Mouse (Mus musculus): Measurements from ENCODE around the gene Olfr1425. TPM values are rescaled to one million over a fixed set of nuclear protein-coding genes. Genes with fewer than 3 reads are reported as not detected.
"Not testable (repeated sequence)": the region's sequence is repeated elsewhere in the genome, so short reads cannot be mapped to it uniquely, and the experiment has no call there.

Olfr1425 gene
- polyA plus RNA-seq (2014; fragmentation: Nextera tagmentation; extraction: Ambion mirVana), result not detected in 2 replicates

DNA sequence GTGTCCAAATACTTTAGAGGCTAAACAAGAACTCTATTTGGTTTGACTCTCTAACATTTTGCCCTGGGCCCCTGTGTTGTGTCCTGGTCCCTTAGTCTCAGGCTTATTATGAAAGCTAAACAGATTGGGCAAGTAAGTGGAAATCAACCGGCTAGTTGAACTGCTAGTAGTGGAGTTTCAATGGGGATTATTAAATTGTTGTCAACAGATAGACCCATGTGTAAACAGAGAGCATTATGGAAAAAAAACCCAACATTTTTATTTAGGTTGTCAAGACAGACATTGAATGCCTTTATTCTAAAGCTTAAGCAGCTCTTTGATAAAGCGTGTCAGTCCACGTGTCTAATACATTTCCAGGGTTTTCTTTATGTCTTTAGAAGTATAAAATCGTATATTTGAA is at the start of gene Olfr1425:
Olfr1425 (minus strand) TSS at position 101 of the 400 bp plus-strand sequence.
- not testable (repeated sequence) for H3K36me3 ChIP-seq (ENCODE audit: control insufficient read depth, insufficient read depth, low read length); H3K9me3 ChIP-seq (ENCODE audit: control insufficient read depth, low read length); H3K27me3 ChIP-seq (ENCODE audit: control insufficient read depth, insufficient read depth, low read length); H3K9ac ChIP-seq (replicated peaks; ENCODE audit: low read depth, low read length); H3K4me2 ChIP-seq (ENCODE audit: low read depth, low read length); H3K4me1 ChIP-seq (ENCODE audit: control insufficient read depth, insufficient read depth, low read length); ATAC-seq (ENCODE audit: low read depth); H3K27ac ChIP-seq (ENCODE audit: low read depth, low read length); H3K4me3 ChIP-seq (ENCODE audit: low read depth, low read length)
- 88% methylated on average over 4 of the region's 4 CpGs for WGBS

DNA sequence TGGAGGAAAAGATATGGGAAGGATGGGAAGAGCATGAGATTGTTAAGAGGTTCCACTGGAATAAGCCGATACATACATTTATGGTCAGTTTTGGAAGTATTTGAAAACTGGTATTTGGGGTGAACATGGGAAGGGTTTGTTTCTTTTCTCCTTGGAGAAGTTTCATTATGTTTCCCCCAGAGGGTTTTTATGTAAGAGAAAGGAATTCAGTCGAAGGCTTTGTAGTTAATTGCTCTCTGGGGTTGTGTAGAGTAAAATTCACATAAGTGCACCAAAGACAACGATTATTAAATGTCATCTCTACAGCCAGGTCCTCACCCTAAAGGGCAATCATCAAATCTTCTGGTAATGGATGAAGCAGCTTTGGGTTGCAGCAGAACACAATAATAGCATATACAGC is 45.6 kb upstream of the Olfr1425 start, which contains the start of gene Olfr76:
Olfr76 (minus strand) TSS at position 101 of the 400 bp plus-strand sequence.
- no peak within 1 kb of the TSS for H3K9ac ChIP-seq (replicated peaks; ENCODE audit: low read depth, low read length)
- H3K4me3 ChIP-seq (ENCODE audit: low read depth, low read length), result no peak within 1 kb of the TSS
- no peaks in the 10 kb centered on the region for H3K27me3 ChIP-seq (ENCODE audit: control insufficient read depth, insufficient read depth, low read length)
- H3K9me3 ChIP-seq (ENCODE audit: control insufficient read depth, low read length), result no peaks in the 10 kb centered on the region
- no peak within 1 kb of the TSS for H3K4me2 ChIP-seq (ENCODE audit: low read depth, low read length)
- no peaks in the 10 kb centered on the region for H3K36me3 ChIP-seq (ENCODE audit: control insufficient read depth, insufficient read depth, low read length)
- no peaks in the 10 kb centered on the region for H3K4me1 ChIP-seq (ENCODE audit: control insufficient read depth, insufficient read depth, low read length)
- 74% methylated on average over 3 of the region's 3 CpGs for WGBS
- H3K27ac ChIP-seq (ENCODE audit: low read depth, low read length), result no peak within 1 kb of the TSS
- no peak for ATAC-seq (ENCODE audit: low read depth)

DNA sequence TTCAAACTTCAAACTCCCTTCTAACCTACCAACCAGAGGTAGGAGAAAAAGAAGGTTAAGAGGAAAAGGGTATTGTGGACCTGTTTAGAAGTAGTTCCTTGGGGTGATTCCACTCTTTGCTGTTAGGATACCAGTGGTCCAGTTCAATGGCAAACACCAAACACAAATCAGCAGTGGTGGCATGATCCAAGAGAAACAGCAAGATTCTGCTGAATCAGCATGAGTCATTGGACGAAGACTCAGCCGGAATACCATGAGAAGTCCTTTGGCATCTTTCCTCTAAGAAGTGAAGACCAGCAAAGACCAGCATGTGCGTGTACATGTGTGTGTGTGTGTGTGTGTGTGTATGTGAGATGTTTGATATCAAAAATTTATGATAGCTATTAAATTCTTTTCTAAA is 38.9 kb upstream of the Olfr1425 start:
- no peaks in the 10 kb centered on the region for H3K36me3 ChIP-seq (ENCODE audit: control insufficient read depth, insufficient read depth, low read length)
- WGBS, result 94% methylated on average over 3 of the region's 3 CpGs

DNA sequence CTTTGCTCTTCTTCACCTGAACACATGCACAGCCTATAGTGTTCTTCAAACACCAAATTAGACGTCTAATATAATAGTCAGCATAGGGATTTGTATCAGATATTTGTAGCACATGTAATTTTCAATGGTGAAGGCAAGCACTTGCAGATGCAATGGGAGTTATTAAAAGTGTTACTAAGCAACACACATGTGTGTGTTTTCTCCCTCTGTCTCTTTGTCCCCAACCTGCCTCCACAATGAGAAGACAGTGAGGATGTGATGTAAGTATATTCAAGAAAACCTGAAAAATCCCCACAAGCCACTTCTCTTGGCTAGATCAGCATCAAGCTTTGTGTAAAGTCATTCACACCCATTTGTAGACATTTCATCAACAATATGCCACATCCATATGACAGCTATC is 38.3 kb upstream of the Olfr1425 start, which contains the start of gene Olfr1428:
Olfr1428 (minus strand) TSS at position 101 of the 400 bp plus-strand sequence.
- Histone ChIP-seq H3K27ac (ENCODE audit: low read depth, low read length) (no peak within 1 kb of the TSS), H3K27me3 (ENCODE audit: control insufficient read depth, insufficient read depth, low read length) (no peaks in the 10 kb centered on the region), H3K4me1 (ENCODE audit: control insufficient read depth, insufficient read depth, low read length) (no peaks in the 10 kb centered on the region), H3K4me2 (ENCODE audit: low read depth, low read length) (no peak within 1 kb of the TSS), H3K36me3 (ENCODE audit: control insufficient read depth, insufficient read depth, low read length) (no peaks in the 10 kb centered on the region), H3K9me3 (ENCODE audit: control insufficient read depth, low read length) (no peaks in the 10 kb centered on the region), H3K4me3 (ENCODE audit: low read depth, low read length) (no peak within 1 kb of the TSS), H3K9ac (replicated peaks; ENCODE audit: low read depth, low read length) (no peak within 1 kb of the TSS)
- WGBS, result 82% methylated on average over 1 of the region's 1 CpGs
- no peak for ATAC-seq (ENCODE audit: low read depth)

More for the DNA sequence above, 38.9 kb upstream of the Olfr1425 start:
- Histone ChIP-seq H3K4me2 (ENCODE audit: low read depth, low read length) (no peak overlapping the region), H3K4me1 (ENCODE audit: control insufficient read depth, insufficient read depth, low read length) (no peaks in the 10 kb centered on the region), H3K9me3 (ENCODE audit: control insufficient read depth, low read length) (no peaks in the 10 kb centered on the region), H3K27ac (ENCODE audit: low read depth, low read length) (no peak overlapping the region), H3K27me3 (ENCODE audit: control insufficient read depth, insufficient read depth, low read length) (no peaks in the 10 kb centered on the region), H3K9ac (replicated peaks; ENCODE audit: low read depth, low read length) (no peak overlapping the region), H3K4me3 (ENCODE audit: low read depth, low read length) (no peak overlapping the region)
- no peak for ATAC-seq (ENCODE audit: low read depth)

DNA sequence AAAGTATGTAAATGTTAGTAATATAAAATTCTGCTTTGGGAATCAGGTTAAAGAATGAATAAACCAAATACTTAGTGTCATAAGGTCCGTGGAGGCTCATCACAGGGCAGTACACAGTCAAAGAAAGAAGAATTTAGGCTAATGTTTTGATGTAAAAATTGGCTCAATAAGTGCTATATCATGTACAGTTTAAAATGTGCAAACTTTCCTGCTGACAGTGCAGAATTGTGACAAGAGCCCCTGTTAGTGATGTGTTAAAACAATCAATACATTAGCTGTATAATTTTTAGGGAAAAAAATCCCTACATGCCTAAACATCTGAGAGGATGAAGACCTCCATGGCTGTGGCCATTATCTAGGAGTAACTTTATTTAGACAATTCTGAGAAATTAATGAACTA is 36.3 kb upstream of the Olfr1425 start:
- ATAC-seq (ENCODE audit: low read depth), result no peak
- H3K36me3 ChIP-seq (ENCODE audit: control insufficient read depth, insufficient read depth, low read length), result no peaks in the 10 kb centered on the region
- no peaks in the 10 kb centered on the region for H3K9me3 ChIP-seq (ENCODE audit: control insufficient read depth, low read length)
- no peaks in the 10 kb centered on the region for H3K4me1 ChIP-seq (ENCODE audit: control insufficient read depth, insufficient read depth, low read length)
- H3K4me2 ChIP-seq (ENCODE audit: low read depth, low read length), result no peak overlapping the region
- WGBS, result 73% methylated on average over 1 of the region's 1 CpGs
- H3K27me3 ChIP-seq (ENCODE audit: control insufficient read depth, insufficient read depth, low read length), result no peaks in the 10 kb centered on the region
- no peak overlapping the region for H3K9ac ChIP-seq (replicated peaks; ENCODE audit: low read depth, low read length)
- H3K27ac ChIP-seq (ENCODE audit: low read depth, low read length), result no peak overlapping the region
- H3K4me3 ChIP-seq (ENCODE audit: low read depth, low read length), result no peak overlapping the region

DNA sequence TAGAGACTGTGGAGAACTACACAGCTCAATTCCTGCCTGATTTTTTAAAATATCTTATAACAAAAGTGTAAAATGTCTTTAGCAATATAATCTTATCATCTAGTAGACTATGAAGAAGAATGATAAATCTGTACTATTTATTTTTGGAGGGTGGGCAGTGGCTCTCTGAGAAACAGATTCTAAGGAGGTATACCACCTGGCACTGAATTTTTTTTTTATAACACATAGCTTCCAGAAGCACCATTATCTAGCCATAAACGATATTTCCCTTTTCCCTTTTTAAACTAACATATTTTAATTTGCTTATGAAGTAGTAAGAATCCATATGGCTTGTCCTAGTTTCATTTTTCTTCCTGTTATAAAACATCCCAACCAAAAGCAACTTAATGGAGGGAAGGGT is 27.0 kb upstream of the Olfr1425 start:
- no peaks in the 10 kb centered on the region for H3K4me1 ChIP-seq (ENCODE audit: control insufficient read depth, insufficient read depth, low read length)
- no peaks in the 10 kb centered on the region for H3K36me3 ChIP-seq (ENCODE audit: control insufficient read depth, insufficient read depth, low read length)
- no peak overlapping the region for H3K4me2 ChIP-seq (ENCODE audit: low read depth, low read length)
- H3K9me3 ChIP-seq (ENCODE audit: control insufficient read depth, low read length), result no peaks in the 10 kb centered on the region
- H3K27ac ChIP-seq (ENCODE audit: low read depth, low read length), result no peak overlapping the region
- no peak overlapping the region for H3K9ac ChIP-seq (replicated peaks; ENCODE audit: low read depth, low read length)
- no peaks in the 10 kb centered on the region for H3K27me3 ChIP-seq (ENCODE audit: control insufficient read depth, insufficient read depth, low read length)
- no peak overlapping the region for H3K4me3 ChIP-seq (ENCODE audit: low read depth, low read length)
- WGBS, result 73% methylated on average over 1 of the region's 1 CpGs
- no peak for ATAC-seq (ENCODE audit: low read depth)

DNA sequence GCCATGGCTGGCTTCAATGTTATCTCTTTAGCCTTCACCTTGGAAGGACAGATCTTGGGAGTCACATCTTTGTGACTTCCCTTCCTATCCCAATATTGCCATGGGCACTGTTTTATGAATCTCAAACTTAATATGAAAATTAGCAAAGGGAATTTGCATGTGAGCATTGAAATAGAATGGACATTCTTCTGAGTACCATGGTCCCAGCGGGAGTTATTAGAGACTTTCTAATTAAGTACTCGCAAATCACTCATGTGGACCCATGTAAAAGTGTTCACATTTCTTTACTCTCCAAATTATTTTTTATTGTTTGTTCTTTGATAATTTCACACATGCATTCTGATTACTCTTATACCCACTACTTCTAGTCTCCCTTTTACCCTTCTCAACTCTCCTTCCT is 25.7 kb upstream of the Olfr1425 start, which contains the start of gene Olfr1427:
Olfr1427 (minus strand) TSS at position 101 of the 400 bp plus-strand sequence.
- no peak within 1 kb of the TSS for H3K4me3 ChIP-seq (ENCODE audit: low read depth, low read length)

DNA sequence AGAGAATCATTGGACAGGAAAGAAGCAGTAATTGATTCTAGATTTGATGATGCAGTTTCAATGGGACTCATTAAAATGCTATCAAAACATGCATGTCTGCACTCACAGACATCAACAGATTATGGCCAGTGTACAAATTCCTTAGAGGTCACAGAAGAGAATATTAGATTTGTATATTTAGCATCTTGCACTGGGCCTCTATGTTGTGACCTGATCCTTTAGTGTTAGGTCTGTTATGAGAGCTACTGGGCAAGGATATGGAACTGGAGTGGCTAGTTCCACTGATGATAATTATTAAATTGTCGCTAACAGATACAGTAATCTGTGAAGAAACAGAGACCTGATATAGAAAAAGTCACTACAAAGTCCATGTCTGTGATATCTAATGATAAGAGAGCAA is 14.4 kb upstream of the Olfr1425 start, which contains the start of gene Olfr1426:
Olfr1426 (minus strand) TSS at position 101 of the 400 bp plus-strand sequence.
- 85% methylated on average over 1 of the region's 1 CpGs for WGBS
- no peaks in the 10 kb centered on the region for H3K36me3 ChIP-seq (ENCODE audit: control insufficient read depth, insufficient read depth, low read length)
- no peak within 1 kb of the TSS for H3K9ac ChIP-seq (replicated peaks; ENCODE audit: low read depth, low read length)
- no peak within 1 kb of the TSS for H3K4me2 ChIP-seq (ENCODE audit: low read depth, low read length)
- no peak within 1 kb of the TSS for H3K27ac ChIP-seq (ENCODE audit: low read depth, low read length)
- H3K9me3 ChIP-seq (ENCODE audit: control insufficient read depth, low read length), result no peaks in the 10 kb centered on the region
- no peak within 1 kb of the TSS for H3K4me3 ChIP-seq (ENCODE audit: low read depth, low read length)
- H3K4me1 ChIP-seq (ENCODE audit: control insufficient read depth, insufficient read depth, low read length), result no peaks in the 10 kb centered on the region
- no peaks in the 10 kb centered on the region for H3K27me3 ChIP-seq (ENCODE audit: control insufficient read depth, insufficient read depth, low read length)
- no peak for ATAC-seq (ENCODE audit: low read depth)

More for the DNA sequence above, 25.7 kb upstream of the Olfr1425 start, which contains the start of gene Olfr1427:
- no peaks in the 10 kb centered on the region for H3K9me3 ChIP-seq (ENCODE audit: control insufficient read depth, low read length)
- H3K9ac ChIP-seq (replicated peaks; ENCODE audit: low read depth, low read length), result no peak within 1 kb of the TSS
- no peak for ATAC-seq (ENCODE audit: low read depth)
- H3K27ac ChIP-seq (ENCODE audit: low read depth, low read length), result no peak within 1 kb of the TSS
- H3K4me2 ChIP-seq (ENCODE audit: low read depth, low read length), result no peak within 1 kb of the TSS
- no peaks in the 10 kb centered on the region for H3K27me3 ChIP-seq (ENCODE audit: control insufficient read depth, insufficient read depth, low read length)
- 98% methylated on average over 2 of the region's 2 CpGs for WGBS
- no peaks in the 10 kb centered on the region for H3K4me1 ChIP-seq (ENCODE audit: control insufficient read depth, insufficient read depth, low read length)
- no peaks in the 10 kb centered on the region for H3K36me3 ChIP-seq (ENCODE audit: control insufficient read depth, insufficient read depth, low read length)

DNA sequence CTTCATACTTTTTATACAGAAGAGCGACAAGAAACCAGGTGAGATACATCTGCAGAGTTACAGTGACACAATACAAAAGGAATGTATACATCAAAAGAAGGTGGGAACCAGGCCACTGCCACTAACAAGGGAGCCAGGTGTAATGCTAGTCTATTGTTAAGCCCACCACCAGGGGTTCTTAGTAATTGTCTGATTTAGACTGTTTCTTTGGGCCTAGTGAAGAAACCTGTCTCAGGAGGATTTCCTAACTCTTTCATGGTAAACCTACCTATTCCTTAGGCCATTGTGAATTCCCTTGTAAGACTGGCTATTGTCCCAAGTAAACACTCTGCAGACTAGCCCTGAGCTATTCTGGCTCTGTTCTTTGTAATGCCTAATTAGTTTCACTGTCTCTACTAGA is 8.0 kb downstream of the Olfr1425 start:
- not testable (repeated sequence) for H3K9me3 ChIP-seq (ENCODE audit: control insufficient read depth, low read length); ATAC-seq (ENCODE audit: low read depth); H3K4me2 ChIP-seq (ENCODE audit: low read depth, low read length); H3K9ac ChIP-seq (replicated peaks; ENCODE audit: low read depth, low read length); H3K4me3 ChIP-seq (ENCODE audit: low read depth, low read length); H3K27me3 ChIP-seq (ENCODE audit: control insufficient read depth, insufficient read depth, low read length); H3K4me1 ChIP-seq (ENCODE audit: control insufficient read depth, insufficient read depth, low read length); H3K27ac ChIP-seq (ENCODE audit: low read depth, low read length); H3K36me3 ChIP-seq (ENCODE audit: control insufficient read depth, insufficient read depth, low read length)
- WGBS, result 75% methylated on average over 1 of the region's 1 CpGs

Measured in neural tube, embryonic 14.5 days (tissue).